7 mouse cellular contexts compared by ENCODE assay signal in genomic region chr4:63543746-63544493, GRCm38 (mm10). TPM values are rescaled to one million over a fixed set of nuclear protein-coding genes. Genes with fewer than 3 reads are reported as not detected.
DNase-seq lines count a peak whose midpoint lies in the region; ATAC-seq and TF ChIP-seq lines count a peak whose summit lies in the region.

No protein-coding gene starts in this region.

- DNase-seq in B cell, adult 2 months: peak; percentile 33
- DNase-seq in CD4-positive helper T cell, adult 2 months (ENCODE audit: low read depth, low spot score): peak; percentile 7
- no peak for DNase-seq in hindbrain, embryonic 14.5 days (ENCODE audit: low spot score)
- no peak for DNase-seq in liver, embryonic 13.5 days
- no peak for DNase-seq in urinary bladder, postnatal 10 days (ENCODE audit: low spot score)

- no peak for TF ChIP-seq CTCF in cortical plate, adult 2 months (IDR thresholded peaks at IDR 0.05; ENCODE audit: extremely low read depth, insufficient read depth, low read length)

- no peak for TF ChIP-seq POLR2A in cortical plate, adult 2 months (IDR thresholded peaks at IDR 0.05; ENCODE audit: extremely low read depth, insufficient read depth, low read length)

- peak; percentile 68 for ATAC-seq in hindbrain, embryonic 14.5 days (ENCODE audit: low FRiP score)
- ATAC-seq in liver, embryonic 13.5 days (ENCODE audit: low read depth): peak; percentile 34
- peak; percentile 61 for ATAC-seq in neural tube, embryonic 15.5 days (ENCODE audit: low FRiP score)

- H3K27ac ChIP-seq in cortical plate, adult 2 months (ENCODE audit: insufficient read depth, low read length): peak overlapping the region; percentile 26; the same call in 1 of the 2 replicates
- peak overlapping the region; percentile 88 for H3K27ac ChIP-seq in hindbrain, embryonic 14.5 days
- H3K27ac ChIP-seq in liver, embryonic 13.5 days: peak overlapping the region; percentile 30
- peak overlapping the region; percentile 88 for H3K27ac ChIP-seq in neural tube, embryonic 15.5 days (replicated peaks)

- H3K9ac ChIP-seq in hindbrain, embryonic 14.5 days: peak overlapping the region; percentile 30; the same call in 1 of the 2 replicates
- peak overlapping the region; percentile 51; the same call in 1 of the 2 replicates for H3K9ac ChIP-seq in liver, embryonic 13.5 days
- H3K9ac ChIP-seq in neural tube, embryonic 15.5 days (replicated peaks): no peak overlapping the region

- H3K4me2 ChIP-seq in hindbrain, embryonic 14.5 days (replicated peaks): peak overlapping the region; percentile 70
- peak overlapping the region; percentile 51 for H3K4me2 ChIP-seq in liver, embryonic 13.5 days
- peak overlapping the region; percentile 69 for H3K4me2 ChIP-seq in neural tube, embryonic 15.5 days

- WGBS in hindbrain, embryonic 14.5 days: 58% methylated on average over 10 of the region's 10 CpGs
- 59% methylated on average over 10 of the region's 10 CpGs for WGBS in liver, embryonic 13.5 days (ENCODE audit: insufficient replicate concordance)
- WGBS in neural tube, embryonic 15.5 days: 55% methylated on average over 10 of the region's 10 CpGs

- H3K36me3 ChIP-seq in hindbrain, embryonic 14.5 days (replicated peaks; ENCODE audit: control insufficient read depth, insufficient read depth): peaks cover 9% of the 10 kb centered on the region
- peaks cover 10% of the 10 kb centered on the region for H3K36me3 ChIP-seq in liver, embryonic 13.5 days
- peaks cover 2% of the 10 kb centered on the region for H3K36me3 ChIP-seq in neural tube, embryonic 15.5 days

- H3K27me3 ChIP-seq in hindbrain, embryonic 14.5 days (ENCODE audit: control insufficient read depth, insufficient read depth, low read length): no peaks in the 10 kb centered on the region
- no peaks in the 10 kb centered on the region for H3K27me3 ChIP-seq in liver, embryonic 13.5 days
- H3K27me3 ChIP-seq in neural tube, embryonic 15.5 days (replicated peaks): no peaks in the 10 kb centered on the region

- H3K9me3 ChIP-seq in hindbrain, embryonic 14.5 days (ENCODE audit: control insufficient read depth, low read length): no peaks in the 10 kb centered on the region
- H3K9me3 ChIP-seq in liver, embryonic 13.5 days (replicated peaks): no peaks in the 10 kb centered on the region
- H3K9me3 ChIP-seq in neural tube, embryonic 15.5 days (replicated peaks): no peaks in the 10 kb centered on the region

- peak overlapping the region; percentile 83; the same call in 1 of the 2 replicates for H3K4me3 ChIP-seq in cortical plate, adult 2 months (ENCODE audit: insufficient read depth, low read length)
- H3K4me3 ChIP-seq in hindbrain, embryonic 14.5 days (replicated peaks; ENCODE audit: low read length): peak overlapping the region; percentile 94
- H3K4me3 ChIP-seq in liver, embryonic 13.5 days (replicated peaks): peak overlapping the region; percentile 20; the same call in 1 of the 2 replicates
- H3K4me3 ChIP-seq in neural tube, embryonic 15.5 days (replicated peaks): peak overlapping the region; percentile 67

- peaks cover 6% of the 10 kb centered on the region for H3K4me1 ChIP-seq in cortical plate, adult 2 months (ENCODE audit: control insufficient read depth, insufficient read depth, low read length)
- peaks cover 24% of the 10 kb centered on the region for H3K4me1 ChIP-seq in hindbrain, embryonic 14.5 days (replicated peaks; ENCODE audit: control insufficient read depth, insufficient read depth, low read length)
- H3K4me1 ChIP-seq in liver, embryonic 13.5 days (replicated peaks): peaks cover 34% of the 10 kb centered on the region
- peaks cover 32% of the 10 kb centered on the region for H3K4me1 ChIP-seq in neural tube, embryonic 15.5 days

RNA-seq across cellular contexts. Expression of gene Atp6v1g1, which starts 0.7 kb away (rescaled TPM):
- 123 and 124 TPM in 2 replicates for polyA plus RNA-seq in cortical plate, adult 2 months (2012; rRNA removed)
- 409 and 428 TPM in 2 replicates for polyA plus RNA-seq in hindbrain, embryonic 14.5 days (2014; fragmentation: Nextera tagmentation; extraction: Ambion mirVana)
- 125 and 135 TPM in 2 replicates for polyA plus RNA-seq in liver, embryonic 13.5 days (2015; fragmentation: Nextera tagmentation; extraction: Ambion mirVana)
- polyA plus RNA-seq in neural tube, embryonic 15.5 days (2015; fragmentation: Nextera tagmentation; extraction: Ambion mirVana): 402 and 431 TPM in 2 replicates

RNA-seq across cellular contexts. Expression of gene Tmem268, which starts 14.7 kb away (rescaled TPM):
- polyA plus RNA-seq in cortical plate, adult 2 months (2012; rRNA removed): 11.4 and 13.9 TPM in 2 replicates
- 4.5 and 4.8 TPM in 2 replicates for polyA plus RNA-seq in hindbrain, embryonic 14.5 days (2014; fragmentation: Nextera tagmentation; extraction: Ambion mirVana)
- 6.4 and 7.9 TPM in 2 replicates for polyA plus RNA-seq in liver, embryonic 13.5 days (2015; fragmentation: Nextera tagmentation; extraction: Ambion mirVana)
- 4.9 and 7.0 TPM in 2 replicates for polyA plus RNA-seq in neural tube, embryonic 15.5 days (2015; fragmentation: Nextera tagmentation; extraction: Ambion mirVana)

RNA-seq across cellular contexts. Expression of gene Whrn, which starts 48.1 kb away (rescaled TPM):
- polyA plus RNA-seq in cortical plate, adult 2 months (2012; rRNA removed): 56.2 and 57.5 TPM in 2 replicates
- polyA plus RNA-seq in hindbrain, embryonic 14.5 days (2014; fragmentation: Nextera tagmentation; extraction: Ambion mirVana): 5.8 and 8.0 TPM in 2 replicates
- polyA plus RNA-seq in liver, embryonic 13.5 days (2015; fragmentation: Nextera tagmentation; extraction: Ambion mirVana): 0.10 and 0.18 TPM in 2 replicates
- 5.5 and 5.6 TPM in 2 replicates for polyA plus RNA-seq in neural tube, embryonic 15.5 days (2015; fragmentation: Nextera tagmentation; extraction: Ambion mirVana)

Comparison
In these comparisons a context has a peak if more than half of its experiments do, and no peak if none do; other contexts are left out.
1. DNase-seq: peak in B cell, adult 2 months (2 of 2) and CD4-positive helper T cell, adult 2 months (single experiment); none in hindbrain, embryonic 14.5 days (single experiment), liver, embryonic 13.5 days (single experiment) and urinary bladder, postnatal 10 days (single experiment).
2. H3K27ac ChIP-seq: peak in every context shown above with its lines; median percentile 88 in hindbrain, embryonic 14.5 days; 88 in neural tube, embryonic 15.5 days; 30 in liver, embryonic 13.5 days; 26 in cortical plate, adult 2 months.
3. H3K4me3 ChIP-seq: peak in every context shown above with its lines; median percentile 94 in hindbrain, embryonic 14.5 days; 83 in cortical plate, adult 2 months; 67 in neural tube, embryonic 15.5 days; 20 in liver, embryonic 13.5 days.
4. Peak in every context shown above with its lines, with median percentiles within 50 percentile points of each other: ATAC-seq and H3K4me2 ChIP-seq.